Mouse (Mus musculus): Measurements from ENCODE around the gene Lrmda. TPM values are rescaled to one million over a fixed set of nuclear protein-coding genes. Genes with fewer than 3 reads are reported as not detected.
A peak's percentile ranks its signal among the peaks of the same experiment; 100 is the strongest.

The Lrmda gene
- polyA plus RNA-seq, 1 experiment from 2014 or later = 0.20 TPM

DNA sequence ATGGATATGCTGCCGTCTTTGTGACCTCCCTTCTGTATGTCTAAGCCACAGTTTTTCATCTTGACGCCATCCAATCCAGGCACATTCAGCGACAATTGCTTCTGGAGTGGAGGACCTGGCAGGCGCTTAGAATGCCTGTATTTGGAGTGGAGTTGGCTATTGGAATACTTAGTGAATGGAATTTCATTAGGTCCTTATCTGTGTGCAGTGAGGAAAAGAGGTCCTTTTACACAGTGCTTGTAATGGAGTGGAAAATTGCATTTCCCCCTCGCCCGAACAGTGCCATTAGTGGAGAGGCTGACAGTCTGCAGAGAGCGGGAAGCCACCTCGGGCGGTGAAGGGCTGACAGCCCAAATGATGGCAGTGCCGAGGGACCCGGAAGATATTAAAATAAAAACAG is 719.1 kb downstream of the Lrmda start:
- H3K9me3 ChIP-seq (ENCODE audit: control insufficient read depth, low read length) = no peaks in the 10 kb centered on the region
- ATAC-seq (ENCODE audit: low FRiP score) (no peak), DNase-seq (ENCODE audit: low spot score) (no peak)
- no peak overlapping the region for H3K9ac ChIP-seq (ENCODE audit: low read depth, low read length)
- no peak overlapping the region for H3K4me3 ChIP-seq (ENCODE audit: low read depth, low read length)
- no peak overlapping the region for H3K27ac ChIP-seq (ENCODE audit: low read depth, low read length)
- H3K4me2 ChIP-seq (replicated peaks; ENCODE audit: low read depth, low read length) = no peak overlapping the region
- H3K4me1 ChIP-seq (replicated peaks; ENCODE audit: control insufficient read depth, insufficient read depth, low read length) = no peaks in the 10 kb centered on the region
- no peaks in the 10 kb centered on the region for H3K36me3 ChIP-seq (ENCODE audit: control insufficient read depth, insufficient read depth, low read length)
- 54% methylated on average over 11 of the region's 11 CpGs for WGBS
- H3K27me3 ChIP-seq (ENCODE audit: control insufficient read depth, insufficient read depth, low read length) = no peaks in the 10 kb centered on the region

DNA sequence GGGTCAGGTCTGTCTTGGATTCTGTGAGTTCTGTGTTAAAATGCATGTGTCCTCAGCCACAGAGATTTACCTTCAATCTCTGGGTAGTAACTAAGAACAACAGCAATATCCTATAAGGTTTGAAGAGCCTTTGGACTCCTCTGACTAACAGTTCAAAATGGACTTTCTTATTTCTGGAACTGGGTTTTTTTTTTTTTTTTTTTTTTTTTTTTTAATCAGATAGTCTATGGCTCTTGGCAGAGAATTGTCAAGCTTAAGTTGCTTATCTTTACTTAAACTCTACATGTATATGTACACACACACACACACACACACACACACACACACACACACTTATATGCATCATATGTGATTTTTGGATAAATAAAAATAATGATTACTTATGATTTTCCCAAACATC is 723.0 kb downstream of the Lrmda start:
- ATAC-seq (ENCODE audit: low FRiP score) = no peak
- H3K9me3 ChIP-seq (ENCODE audit: control insufficient read depth, low read length) = no peaks in the 10 kb centered on the region
- no peak overlapping the region for H3K4me2 ChIP-seq (replicated peaks; ENCODE audit: low read depth, low read length)
- H3K4me3 ChIP-seq (ENCODE audit: low read depth, low read length) = no peak overlapping the region
- DNase-seq (ENCODE audit: low spot score) = no peak
- no peak overlapping the region for H3K9ac ChIP-seq (ENCODE audit: low read depth, low read length)
- H3K27ac ChIP-seq (ENCODE audit: low read depth, low read length) = no peak overlapping the region
- H3K27me3 ChIP-seq (ENCODE audit: control insufficient read depth, insufficient read depth, low read length) = no peaks in the 10 kb centered on the region
- H3K4me1 ChIP-seq (replicated peaks; ENCODE audit: control insufficient read depth, insufficient read depth, low read length) = peaks cover 5% of the 10 kb centered on the region; the same call in 1 of the 2 replicates
- no peaks in the 10 kb centered on the region for H3K36me3 ChIP-seq (ENCODE audit: control insufficient read depth, insufficient read depth, low read length)

DNA sequence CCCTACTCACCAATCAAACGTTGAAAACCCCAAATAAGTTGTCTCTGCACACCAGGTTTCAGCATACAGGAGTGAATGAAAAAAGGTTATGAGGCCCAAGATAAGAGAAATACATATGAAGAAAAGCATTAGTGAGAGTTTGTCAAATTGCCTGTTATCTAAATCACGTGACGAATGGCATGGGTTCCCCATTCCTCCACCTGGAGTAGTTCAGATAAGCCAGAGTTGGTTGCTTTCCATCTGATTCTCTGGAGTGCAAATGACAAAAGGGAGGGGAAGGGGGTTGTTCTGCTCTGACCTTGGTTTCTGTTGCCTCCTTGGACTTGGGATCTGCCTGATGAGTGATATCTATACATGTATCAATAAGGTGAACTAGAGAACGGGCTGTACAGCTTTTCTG is 723.8 kb downstream of the Lrmda start:
- H3K27me3 ChIP-seq (ENCODE audit: control insufficient read depth, insufficient read depth, low read length) = no peaks in the 10 kb centered on the region
- no peaks in the 10 kb centered on the region for H3K36me3 ChIP-seq (ENCODE audit: control insufficient read depth, insufficient read depth, low read length)
- WGBS = 82% methylated on average over 4 of the region's 4 CpGs
- H3K9ac ChIP-seq (ENCODE audit: low read depth, low read length) = no peak overlapping the region
- H3K4me3 ChIP-seq (ENCODE audit: low read depth, low read length) = no peak overlapping the region
- DNase-seq (ENCODE audit: low spot score) (no peak), ATAC-seq (ENCODE audit: low FRiP score) (no peak)
- no peak overlapping the region for H3K27ac ChIP-seq (ENCODE audit: low read depth, low read length)
- no peaks in the 10 kb centered on the region for H3K9me3 ChIP-seq (ENCODE audit: control insufficient read depth, low read length)
- H3K4me2 ChIP-seq (replicated peaks; ENCODE audit: low read depth, low read length) = no peak overlapping the region
- H3K4me1 ChIP-seq (replicated peaks; ENCODE audit: control insufficient read depth, insufficient read depth, low read length) = peaks cover 5% of the 10 kb centered on the region; the same call in 1 of the 2 replicates

DNA sequence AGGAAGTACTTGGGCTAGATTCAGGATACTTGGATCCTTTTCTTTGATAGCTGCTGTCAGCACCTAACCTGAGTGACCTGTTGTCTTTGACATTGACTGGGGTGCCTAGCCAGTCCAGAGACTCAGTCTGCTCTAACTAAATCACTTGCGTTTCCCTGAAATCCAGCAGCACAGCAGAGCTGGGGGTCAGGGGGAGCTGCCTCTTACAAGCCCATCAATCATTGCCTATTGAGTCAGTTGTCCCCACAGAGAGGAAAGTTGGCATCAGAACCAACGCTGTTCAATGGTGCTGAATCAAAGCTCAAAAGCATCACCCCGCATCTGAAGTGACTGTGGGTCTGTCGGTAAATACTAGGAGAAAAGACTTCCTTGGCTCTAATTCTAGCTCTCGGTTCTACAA is 725.2 kb downstream of the Lrmda start:
- Histone ChIP-seq H3K27ac (ENCODE audit: low read depth, low read length) (no peak overlapping the region), H3K36me3 (ENCODE audit: control insufficient read depth, insufficient read depth, low read length) (no peaks in the 10 kb centered on the region), H3K9ac (ENCODE audit: low read depth, low read length) (no peak overlapping the region), H3K4me2 (replicated peaks; ENCODE audit: low read depth, low read length) (no peak overlapping the region), H3K4me1 (replicated peaks; ENCODE audit: control insufficient read depth, insufficient read depth, low read length) (peaks cover 5% of the 10 kb centered on the region; the same call in 1 of the 2 replicates), H3K4me3 (ENCODE audit: low read depth, low read length) (no peak overlapping the region), H3K27me3 (ENCODE audit: control insufficient read depth, insufficient read depth, low read length) (no peaks in the 10 kb centered on the region), H3K9me3 (ENCODE audit: control insufficient read depth, low read length) (no peaks in the 10 kb centered on the region)
- 13% methylated on average over 5 of the region's 5 CpGs for WGBS
- no peak for ATAC-seq (ENCODE audit: low FRiP score)
- DNase-seq (ENCODE audit: low spot score) = peak; percentile 34

DNA sequence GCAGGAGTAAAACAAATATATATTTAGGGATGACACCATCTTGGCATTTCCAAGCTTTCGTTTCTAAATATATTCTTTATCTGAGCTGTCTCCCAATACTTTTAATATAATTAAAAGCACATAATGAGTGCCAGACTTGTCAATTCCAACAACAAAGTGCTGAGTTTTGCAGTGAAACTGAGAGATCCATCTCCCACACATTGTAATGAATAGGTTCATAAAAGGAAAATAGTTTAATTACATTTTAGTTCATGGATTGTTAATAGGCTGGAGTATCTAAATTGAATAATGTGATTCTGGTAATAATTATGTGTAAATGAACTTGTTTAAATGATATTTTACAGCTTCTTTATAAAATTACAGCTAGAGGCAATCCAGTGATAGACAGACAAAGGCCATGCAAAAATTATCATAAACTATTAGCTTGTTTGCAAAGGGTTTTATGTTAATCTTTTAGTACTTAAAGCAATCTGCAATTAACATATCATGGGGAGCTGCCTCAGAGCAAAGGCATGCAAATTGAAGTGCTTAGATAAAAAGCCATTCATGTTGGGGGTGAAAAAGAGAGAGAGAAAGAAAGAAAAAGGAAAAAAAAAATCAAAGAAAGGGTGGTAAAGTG is 725.9 kb downstream of the Lrmda start:
- Histone ChIP-seq H3K27ac (ENCODE audit: low read depth, low read length) (peak overlapping the region; percentile 65), H3K27me3 (ENCODE audit: control insufficient read depth, insufficient read depth, low read length) (no peaks in the 10 kb centered on the region), H3K9ac (ENCODE audit: low read depth, low read length) (no peak overlapping the region), H3K9me3 (ENCODE audit: control insufficient read depth, low read length) (no peaks in the 10 kb centered on the region), H3K4me1 (replicated peaks; ENCODE audit: control insufficient read depth, insufficient read depth, low read length) (peaks cover 5% of the 10 kb centered on the region; the same call in 1 of the 2 replicates), H3K36me3 (ENCODE audit: control insufficient read depth, insufficient read depth, low read length) (no peaks in the 10 kb centered on the region), H3K4me3 (ENCODE audit: low read depth, low read length) (no peak overlapping the region), H3K4me2 (replicated peaks; ENCODE audit: low read depth, low read length) (no peak overlapping the region)
- WGBS = 48% methylated on average over 1 of the region's 1 CpGs
- ATAC-seq (ENCODE audit: low FRiP score) (no peak), DNase-seq (ENCODE audit: low spot score) (peak; percentile 12)

DNA sequence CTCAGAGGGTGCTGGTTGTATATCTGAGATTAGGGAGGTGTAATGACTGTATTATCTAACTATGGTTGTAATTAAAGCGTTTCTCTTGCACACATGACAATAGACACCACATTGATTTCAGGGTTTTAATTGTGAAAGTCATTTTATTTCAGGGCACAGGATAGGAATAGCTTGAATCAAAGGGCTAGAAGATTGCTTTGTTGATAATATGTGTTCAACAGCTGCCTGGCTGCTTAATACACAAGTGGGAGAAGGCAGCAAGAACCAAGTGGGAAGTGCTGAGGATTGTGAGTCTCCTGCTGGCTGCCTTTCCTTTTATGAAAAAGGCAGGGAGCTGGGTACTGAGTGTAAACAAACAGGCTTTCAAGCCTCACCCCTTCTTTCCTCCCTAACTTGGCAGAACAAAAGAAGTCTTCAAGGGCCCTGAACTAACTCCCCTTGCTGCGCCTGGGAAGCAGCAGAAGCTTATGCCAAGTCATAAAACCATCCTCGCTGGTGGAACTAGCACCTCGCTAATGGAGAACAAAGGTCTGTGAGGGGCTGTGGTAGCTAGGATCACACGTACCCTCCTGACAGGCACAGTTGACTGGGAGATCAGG is 726.5 kb downstream of the Lrmda start:
- 5% methylated on average over 5 of the region's 5 CpGs for WGBS
- ATAC-seq (ENCODE audit: low FRiP score) = peak; percentile 54

DNA sequence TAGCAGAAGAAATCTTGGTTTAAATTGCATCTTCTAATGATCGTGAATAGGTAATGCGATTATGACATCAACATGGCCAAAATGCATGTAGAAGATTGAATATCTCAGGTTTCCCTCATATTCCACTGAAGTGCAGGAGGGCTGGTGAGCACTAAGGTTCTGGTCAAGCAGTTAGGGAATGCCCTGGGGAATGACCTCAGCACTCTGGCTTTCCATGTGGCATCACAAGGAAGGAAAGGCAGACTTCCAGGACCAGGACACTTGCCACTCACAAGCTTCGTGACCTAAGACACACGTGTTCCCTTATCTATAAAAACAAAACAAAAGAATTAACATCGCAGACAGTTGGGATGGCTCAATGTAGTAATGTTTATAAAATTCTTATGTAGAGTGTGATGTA is 728.3 kb downstream of the Lrmda start:
- WGBS = 93% methylated on average over 5 of the region's 5 CpGs
- no peak overlapping the region for H3K27ac ChIP-seq (ENCODE audit: low read depth, low read length)
- no peak overlapping the region for H3K4me3 ChIP-seq (ENCODE audit: low read depth, low read length)

More for the DNA sequence above, 726.5 kb downstream of the Lrmda start:
- Histone ChIP-seq H3K4me1 (replicated peaks; ENCODE audit: control insufficient read depth, insufficient read depth, low read length) (peaks cover 5% of the 10 kb centered on the region; the same call in 1 of the 2 replicates), H3K9ac (ENCODE audit: low read depth, low read length) (0 out of 2 replicates have a peak overlapping the region, but pooled peaks have one; percentile 7), H3K27ac (ENCODE audit: low read depth, low read length) (peak overlapping the region; percentile 65), H3K27me3 (ENCODE audit: control insufficient read depth, insufficient read depth, low read length) (no peaks in the 10 kb centered on the region), H3K4me2 (replicated peaks; ENCODE audit: low read depth, low read length) (no peak overlapping the region), H3K36me3 (ENCODE audit: control insufficient read depth, insufficient read depth, low read length) (no peaks in the 10 kb centered on the region), H3K4me3 (ENCODE audit: low read depth, low read length) (no peak overlapping the region), H3K9me3 (ENCODE audit: control insufficient read depth, low read length) (no peaks in the 10 kb centered on the region)
- peak; percentile 52 for DNase-seq (ENCODE audit: low spot score)

DNA sequence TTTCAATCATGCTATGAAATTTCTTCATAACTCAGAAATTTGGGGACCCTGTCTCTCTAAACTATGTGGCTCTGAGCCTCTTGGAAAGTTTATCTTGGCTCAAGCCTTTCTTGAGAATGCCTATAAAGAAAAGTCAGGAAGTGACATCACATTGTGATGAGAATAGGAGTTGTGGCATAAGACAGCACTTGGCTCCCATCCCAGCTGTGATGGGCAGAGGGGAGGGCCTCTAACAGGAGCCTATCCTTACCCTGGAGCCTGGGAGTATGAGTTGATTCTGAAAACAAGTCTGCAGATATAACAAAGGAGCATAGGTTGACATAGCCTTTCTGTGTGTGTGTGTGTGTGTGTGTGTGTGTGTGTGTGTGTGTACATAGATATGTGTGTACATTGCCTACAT is 730.9 kb downstream of the Lrmda start:
- Histone ChIP-seq H3K9me3 (ENCODE audit: control insufficient read depth, low read length) (no peaks in the 10 kb centered on the region), H3K27me3 (ENCODE audit: control insufficient read depth, insufficient read depth, low read length) (no peaks in the 10 kb centered on the region), H3K27ac (ENCODE audit: low read depth, low read length) (no peak overlapping the region), H3K4me3 (ENCODE audit: low read depth, low read length) (no peak overlapping the region), H3K9ac (ENCODE audit: low read depth, low read length) (no peak overlapping the region), H3K4me1 (replicated peaks; ENCODE audit: control insufficient read depth, insufficient read depth, low read length) (0 out of 2 replicates have a peak, but pooled peaks cover 2% of the 10 kb centered on the region), H3K36me3 (ENCODE audit: control insufficient read depth, insufficient read depth, low read length) (no peaks in the 10 kb centered on the region), H3K4me2 (replicated peaks; ENCODE audit: low read depth, low read length) (no peak overlapping the region)
- DNase-seq (ENCODE audit: low spot score) = no peak
- ATAC-seq (ENCODE audit: low FRiP score) = no peak

More for the DNA sequence above, 728.3 kb downstream of the Lrmda start:
- H3K36me3 ChIP-seq (ENCODE audit: control insufficient read depth, insufficient read depth, low read length) = no peaks in the 10 kb centered on the region
- H3K4me2 ChIP-seq (replicated peaks; ENCODE audit: low read depth, low read length) = no peak overlapping the region
- no peak overlapping the region for H3K9ac ChIP-seq (ENCODE audit: low read depth, low read length)
- H3K4me1 ChIP-seq (replicated peaks; ENCODE audit: control insufficient read depth, insufficient read depth, low read length) = peaks cover 5% of the 10 kb centered on the region; the same call in 1 of the 2 replicates
- no peak for ATAC-seq (ENCODE audit: low FRiP score)
- H3K27me3 ChIP-seq (ENCODE audit: control insufficient read depth, insufficient read depth, low read length) = no peaks in the 10 kb centered on the region
- DNase-seq (ENCODE audit: low spot score) = no peak
- H3K9me3 ChIP-seq (ENCODE audit: control insufficient read depth, low read length) = no peaks in the 10 kb centered on the region

DNA sequence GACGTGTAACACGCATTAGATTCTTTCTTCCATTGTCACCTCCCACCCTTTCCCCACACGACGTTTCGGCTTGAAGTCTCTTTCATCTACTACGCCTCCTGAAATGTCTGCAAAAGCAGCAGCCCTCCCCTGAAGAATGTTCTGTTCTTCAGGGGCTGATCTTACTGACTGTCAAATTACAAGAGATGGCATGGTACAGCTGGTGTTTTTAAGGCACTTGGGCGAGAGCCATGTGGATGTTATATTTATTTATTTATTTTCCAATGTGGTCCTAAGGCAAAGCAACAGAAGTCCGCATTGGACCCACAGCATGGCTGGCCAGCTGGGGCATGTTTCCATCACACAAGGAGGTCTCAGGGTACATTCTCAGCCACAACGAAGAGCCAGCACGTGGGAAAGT is 731.8 kb downstream of the Lrmda start:
- WGBS = 82% methylated on average over 10 of the region's 10 CpGs
- H3K27me3 ChIP-seq (ENCODE audit: control insufficient read depth, insufficient read depth, low read length) = no peaks in the 10 kb centered on the region
- no peaks in the 10 kb centered on the region for H3K4me1 ChIP-seq (replicated peaks; ENCODE audit: control insufficient read depth, insufficient read depth, low read length)
- H3K9ac ChIP-seq (ENCODE audit: low read depth, low read length) = no peak overlapping the region
- no peak overlapping the region for H3K4me2 ChIP-seq (replicated peaks; ENCODE audit: low read depth, low read length)
- ATAC-seq (ENCODE audit: low FRiP score) (no peak), DNase-seq (ENCODE audit: low spot score) (no peak)
- H3K4me3 ChIP-seq (ENCODE audit: low read depth, low read length) = no peak overlapping the region
- no peaks in the 10 kb centered on the region for H3K36me3 ChIP-seq (ENCODE audit: control insufficient read depth, insufficient read depth, low read length)
- no peaks in the 10 kb centered on the region for H3K9me3 ChIP-seq (ENCODE audit: control insufficient read depth, low read length)
- no peak overlapping the region for H3K27ac ChIP-seq (ENCODE audit: low read depth, low read length)

All from hindbrain, embryonic 11.5 days (tissue).